14 mouse cellular contexts compared by ENCODE assay signal in genomic region chr3:29136065-29136955, GRCm38 (mm10). TPM values are rescaled to one million over a fixed set of nuclear protein-coding genes. Genes with fewer than 3 reads are reported as not detected.
A peak's percentile ranks its signal among the peaks of the same experiment; 100 is the strongest.
DNase-seq lines count a peak whose midpoint lies in the region; ATAC-seq and TF ChIP-seq lines count a peak whose summit lies in the region.
"Had no signal": no experiment of that assay in that cellular context is flagged by ENCODE, and none has a peak within 500 bp of the region (broad histone marks: within the 10 kb centered on the region; RNA-seq: fewer than 3 reads in every experiment).

No protein-coding gene starts in this region.

- no peak for TF ChIP-seq CTCF in brain, embryonic 14.5 days (IDR thresholded peaks at IDR 0.05; ENCODE audit: borderline replicate concordance, extremely low read depth, insufficient read depth, insufficient read length)
- no peak for TF ChIP-seq CTCF in midbrain, postnatal 0 days (IDR thresholded peaks at IDR 0.05)

- no peaks in the 10 kb centered on the region for H3K9me3 ChIP-seq in forebrain, embryonic 10.5 days
- no peaks in the 10 kb centered on the region for H3K9me3 ChIP-seq in hindbrain, embryonic 14.5 days (ENCODE audit: control insufficient read depth, low read length)
- no peaks in the 10 kb centered on the region for H3K9me3 ChIP-seq in midbrain, postnatal 0 days (ENCODE audit: low read length)
- no peaks in the 10 kb centered on the region for H3K9me3 ChIP-seq in heart, embryonic 10.5 days
- H3K9me3 ChIP-seq in kidney, embryonic 15.5 days (replicated peaks) = no peaks in the 10 kb centered on the region
- H3K9me3 ChIP-seq: limb, embryonic 10.5 days had no signal

- peak overlapping the region; percentile 18; the same call in 1 of the 2 replicates for H3K4me2 ChIP-seq in hindbrain, embryonic 14.5 days (replicated peaks)
- H3K4me2 ChIP-seq in midbrain, postnatal 0 days (ENCODE audit: low read depth, low read length, poor library complexity, severe bottlenecking) = no peak overlapping the region
- H3K4me2 ChIP-seq in kidney, embryonic 15.5 days = no peak overlapping the region

- H3K4me3 ChIP-seq in forebrain, embryonic 10.5 days = no peak overlapping the region; the same call in 1 of the 2 replicates
- H3K4me3 ChIP-seq in hindbrain, embryonic 14.5 days (replicated peaks; ENCODE audit: low read length) = no peak overlapping the region
- H3K4me3 ChIP-seq in midbrain, postnatal 0 days (ENCODE audit: low read depth, low read length) = no peak overlapping the region
- H3K4me3 ChIP-seq in heart, embryonic 10.5 days = no peak overlapping the region
- H3K4me3 ChIP-seq in kidney, embryonic 15.5 days (replicated peaks) = no peak overlapping the region
- H3K4me3 ChIP-seq: limb, embryonic 10.5 days had no signal

- 0 out of 2 replicates have a peak overlapping the region, but pooled peaks have one; percentile 22 for H3K27ac ChIP-seq in forebrain, embryonic 10.5 days
- H3K27ac ChIP-seq in hindbrain, embryonic 14.5 days = 0 out of 2 replicates have a peak overlapping the region, but pooled peaks have one; percentile 36
- H3K27ac ChIP-seq in midbrain, postnatal 0 days (ENCODE audit: low read depth, low read length) = no peak overlapping the region
- no peak overlapping the region for H3K27ac ChIP-seq in heart, embryonic 10.5 days
- no peak overlapping the region for H3K27ac ChIP-seq in kidney, embryonic 15.5 days
- H3K27ac ChIP-seq: limb, embryonic 10.5 days had no signal

- ATAC-seq in hindbrain, embryonic 14.5 days (ENCODE audit: low FRiP score) = peak; percentile 41; the same call in 1 of the 2 replicates
- ATAC-seq in midbrain, postnatal 0 days (ENCODE audit: low FRiP score) = no peak
- ATAC-seq in kidney, embryonic 15.5 days (replicated peaks; ENCODE audit: low FRiP score) = no peak
- ATAC-seq: inflammation-experienced regulatory T-cells, adult 6 months had no signal

- peaks cover 47% of the 10 kb centered on the region for H3K4me1 ChIP-seq in forebrain, embryonic 10.5 days
- peaks cover 26% of the 10 kb centered on the region for H3K4me1 ChIP-seq in hindbrain, embryonic 14.5 days (replicated peaks; ENCODE audit: control insufficient read depth, insufficient read depth, low read length)
- H3K4me1 ChIP-seq in midbrain, postnatal 0 days (ENCODE audit: insufficient read depth, low read length) = peaks cover 7% of the 10 kb centered on the region; the same call in 1 of the 2 replicates
- peaks cover 7% of the 10 kb centered on the region; the same call in 1 of the 2 replicates for H3K4me1 ChIP-seq in heart, embryonic 10.5 days
- peaks cover 3% of the 10 kb centered on the region for H3K4me1 ChIP-seq in kidney, embryonic 15.5 days

- peak; percentile 88 for DNase-seq in brain, embryonic 14.5 days (ENCODE audit: low read depth)
- no peak for DNase-seq in forebrain, embryonic 10.5 days (ENCODE audit: extremely low spot score, low spot score)
- DNase-seq in hindbrain, embryonic 14.5 days (ENCODE audit: low spot score) = no peak
- peak; percentile 17 for DNase-seq in midbrain, postnatal 0 days (ENCODE audit: low spot score)
- no peak for DNase-seq in heart, embryonic 10.5 days (ENCODE audit: low spot score)
- DNase-seq in urinary bladder, postnatal 14 days (ENCODE audit: low spot score) = no peak
- DNase-seq: cerebellum, adult 9-10 months; gastrocnemius, postnatal 10 days; kidney, postnatal 4 days had no signal

- peaks cover 12% of the 10 kb centered on the region for H3K27me3 ChIP-seq in forebrain, embryonic 10.5 days (ENCODE audit: poor library complexity, severe bottlenecking)
- no peaks in the 10 kb centered on the region for H3K27me3 ChIP-seq in hindbrain, embryonic 14.5 days (ENCODE audit: control insufficient read depth, insufficient read depth, low read length)
- no peaks in the 10 kb centered on the region for H3K27me3 ChIP-seq in midbrain, postnatal 0 days (ENCODE audit: insufficient read depth, low read length)
- H3K27me3 ChIP-seq in heart, embryonic 10.5 days (ENCODE audit: insufficient read depth, poor library complexity, severe bottlenecking) = no peaks in the 10 kb centered on the region
- H3K27me3 ChIP-seq in kidney, embryonic 15.5 days = no peaks in the 10 kb centered on the region
- H3K27me3 ChIP-seq: CH12.LX had no signal

- no peaks in the 10 kb centered on the region for H3K36me3 ChIP-seq in forebrain, embryonic 10.5 days (replicated peaks)
- H3K36me3 ChIP-seq in hindbrain, embryonic 14.5 days (replicated peaks; ENCODE audit: control insufficient read depth, insufficient read depth) = no peaks in the 10 kb centered on the region
- no peaks in the 10 kb centered on the region for H3K36me3 ChIP-seq in midbrain, postnatal 0 days (ENCODE audit: insufficient read depth, low read length)
- H3K36me3 ChIP-seq in heart, embryonic 10.5 days = no peaks in the 10 kb centered on the region
- H3K36me3 ChIP-seq in kidney, embryonic 15.5 days = no peaks in the 10 kb centered on the region
- H3K36me3 ChIP-seq: limb, embryonic 10.5 days had no signal

- TF ChIP-seq POLR2A in brain, embryonic 14.5 days (IDR thresholded peaks at IDR 0.05; ENCODE audit: borderline replicate concordance, extremely low read depth, insufficient read depth, insufficient read length, poor library complexity, severe bottlenecking) = no peak

- WGBS in forebrain, embryonic 10.5 days = 12% methylated on average over 10 of the region's 10 CpGs
- 5% methylated on average over 10 of the region's 10 CpGs for WGBS in hindbrain, embryonic 14.5 days
- WGBS in midbrain, postnatal 0 days = 11% methylated on average over 10 of the region's 10 CpGs
- 23% methylated on average over 10 of the region's 10 CpGs for WGBS in heart, embryonic 10.5 days
- 26% methylated on average over 10 of the region's 10 CpGs for WGBS in kidney, embryonic 15.5 days

- no peak overlapping the region for H3K9ac ChIP-seq in hindbrain, embryonic 14.5 days
- H3K9ac ChIP-seq in midbrain, postnatal 0 days (replicated peaks; ENCODE audit: low read length, poor library complexity, severe bottlenecking) = no peak overlapping the region
- no peak overlapping the region for H3K9ac ChIP-seq in kidney, embryonic 15.5 days

RNA-seq across cellular contexts. Expression of gene Egfem1, which starts 54.5 kb away (rescaled TPM):
- polyA plus RNA-seq in brain, embryonic 14.5 days (2012; rRNA removed) = 6.6 and 7.6 TPM in 2 replicates
- polyA plus RNA-seq in forebrain, embryonic 10.5 days (2016; fragmentation: Nextera tagmentation; extraction: Ambion mirVana) = 2.8 and 4.0 TPM in 2 replicates
- polyA plus RNA-seq in hindbrain, embryonic 14.5 days (2014; fragmentation: Nextera tagmentation; extraction: Ambion mirVana) = 4.3 and 6.7 TPM in 2 replicates
- total RNA-seq in midbrain, postnatal 0 days (2014; rRNA removed) = 12.5 and 28.6 TPM in 2 replicates
- polyA plus RNA-seq in midbrain, postnatal 0 days (2015; fragmentation: Nextera tagmentation; extraction: Ambion mirVana) = 5.2 TPM in 2 replicates
- 0.12 and 0.92 TPM in 2 replicates for polyA plus RNA-seq in heart, embryonic 10.5 days (2016; fragmentation: Nextera tagmentation; extraction: Ambion mirVana)
- polyA plus RNA-seq in kidney, embryonic 15.5 days (2015; fragmentation: Nextera tagmentation; extraction: Ambion mirVana) = 1.1 and 1.4 TPM in 2 replicates
- total RNA-seq: CH12.LX; megakaryocyte, adult 5-6 weeks had no signal
- polyA plus RNA-seq: inflammation-experienced regulatory T-cells, adult 6 months had no signal

Comparison
In these comparisons a context has a peak if more than half of its experiments do, and no peak if none do; other contexts are left out.
1. DNase-seq: peak in brain, embryonic 14.5 days (single experiment) and midbrain, postnatal 0 days (single experiment); none in forebrain, embryonic 10.5 days (single experiment), hindbrain, embryonic 14.5 days (single experiment), heart, embryonic 10.5 days (single experiment) and urinary bladder, postnatal 14 days (single experiment).
2. H3K27ac ChIP-seq: peak in forebrain, embryonic 10.5 days (single experiment) and hindbrain, embryonic 14.5 days (single experiment); none in midbrain, postnatal 0 days (single experiment), heart, embryonic 10.5 days (single experiment) and kidney, embryonic 15.5 days (single experiment).